Mouse (Mus musculus): ENCODE results near the gene Isoc2a. TPM values are rescaled to one million over a fixed set of nuclear protein-coding genes. Genes with fewer than 3 reads are reported as not detected.

The Isoc2a gene
- total and polyA plus RNA-seq, 2 experiments from 2014 or later, result 0.52 to 7.7 TPM

GRCm38 (mm10) chr7:4863041-4863440 lies 13.9 kb upstream of the Isoc2a start:
- ATAC-seq (ENCODE audit: low FRiP score) (no peak), DNase-seq (ENCODE audit: low spot score) (peak; percentile 14)
- TF ChIP-seq CTCF (IDR thresholded peaks at IDR 0.05), result no peak
- Histone ChIP-seq H3K4me1 (ENCODE audit: insufficient read depth, low read length) (no peaks in the 10 kb centered on the region), H3K36me3 (ENCODE audit: insufficient read depth, low read length) (no peaks in the 10 kb centered on the region), H3K4me3 (ENCODE audit: low read depth, low read length) (no peak overlapping the region), H3K9ac (replicated peaks; ENCODE audit: low read length, poor library complexity, severe bottlenecking) (no peak overlapping the region), H3K27ac (ENCODE audit: low read depth, low read length) (no peak overlapping the region), H3K4me2 (ENCODE audit: low read depth, low read length, poor library complexity, severe bottlenecking) (no peak overlapping the region), H3K27me3 (ENCODE audit: insufficient read depth, low read length) (no peaks in the 10 kb centered on the region), H3K9me3 (ENCODE audit: low read length) (no peaks in the 10 kb centered on the region)
- WGBS, result 52% methylated on average over 1 of the region's 1 CpGs

GRCm38 (mm10) chr7:4863541-4864080 lies 13.3 kb upstream of the Isoc2a start:
- H3K4me2 ChIP-seq (ENCODE audit: low read depth, low read length, poor library complexity, severe bottlenecking), result no peak overlapping the region

GRCm38 (mm10) chr7:4864130-4864845 lies 12.7 kb upstream of the Isoc2a start:
- DNase-seq (ENCODE audit: low spot score) (no peak), ATAC-seq (ENCODE audit: low FRiP score) (no peak)
- no peak overlapping the region for H3K4me3 ChIP-seq (ENCODE audit: low read depth, low read length)
- no peaks in the 10 kb centered on the region for H3K36me3 ChIP-seq (ENCODE audit: insufficient read depth, low read length)
- H3K4me2 ChIP-seq (ENCODE audit: low read depth, low read length, poor library complexity, severe bottlenecking), result no peak overlapping the region
- H3K9me3 ChIP-seq (ENCODE audit: low read length), result no peaks in the 10 kb centered on the region
- TF ChIP-seq CTCF (IDR thresholded peaks at IDR 0.05), result no peak
- H3K4me1 ChIP-seq (ENCODE audit: insufficient read depth, low read length), result no peaks in the 10 kb centered on the region
- no peak overlapping the region for H3K9ac ChIP-seq (replicated peaks; ENCODE audit: low read length, poor library complexity, severe bottlenecking)
- H3K27me3 ChIP-seq (ENCODE audit: insufficient read depth, low read length), result no peaks in the 10 kb centered on the region
- no peak overlapping the region for H3K27ac ChIP-seq (ENCODE audit: low read depth, low read length)
- 89% methylated on average over 5 of the region's 5 CpGs for WGBS

More at GRCm38 (mm10) chr7:4863541-4864080, 13.3 kb upstream of the Isoc2a start:
- no peaks in the 10 kb centered on the region for H3K9me3 ChIP-seq (ENCODE audit: low read length)
- no peak overlapping the region for H3K9ac ChIP-seq (replicated peaks; ENCODE audit: low read length, poor library complexity, severe bottlenecking)
- TF ChIP-seq CTCF (IDR thresholded peaks at IDR 0.05), result no peak
- ATAC-seq (ENCODE audit: low FRiP score) (no peak), DNase-seq (ENCODE audit: low spot score) (no peak)
- 81% methylated on average over 7 of the region's 7 CpGs for WGBS
- H3K4me1 ChIP-seq (ENCODE audit: insufficient read depth, low read length), result no peaks in the 10 kb centered on the region
- H3K27ac ChIP-seq (ENCODE audit: low read depth, low read length), result no peak overlapping the region
- H3K4me3 ChIP-seq (ENCODE audit: low read depth, low read length), result no peak overlapping the region
- no peaks in the 10 kb centered on the region for H3K27me3 ChIP-seq (ENCODE audit: insufficient read depth, low read length)
- no peaks in the 10 kb centered on the region for H3K36me3 ChIP-seq (ENCODE audit: insufficient read depth, low read length)

GRCm38 (mm10) chr7:4865090-4865489 lies 11.9 kb upstream of the Isoc2a start:
- Histone ChIP-seq H3K27ac (ENCODE audit: low read depth, low read length) (peak overlapping the region; percentile 40; the same call in 1 of the 2 replicates), H3K4me1 (ENCODE audit: insufficient read depth, low read length) (no peaks in the 10 kb centered on the region), H3K4me3 (ENCODE audit: low read depth, low read length) (no peak overlapping the region; the same call in 1 of the 2 replicates), H3K9me3 (ENCODE audit: low read length) (no peaks in the 10 kb centered on the region), H3K36me3 (ENCODE audit: insufficient read depth, low read length) (no peaks in the 10 kb centered on the region), H3K27me3 (ENCODE audit: insufficient read depth, low read length) (no peaks in the 10 kb centered on the region), H3K9ac (replicated peaks; ENCODE audit: low read length, poor library complexity, severe bottlenecking) (no peak overlapping the region), H3K4me2 (ENCODE audit: low read depth, low read length, poor library complexity, severe bottlenecking) (peak overlapping the region; percentile 68; the same call in 1 of the 2 replicates)
- peak; percentile 73 for TF ChIP-seq CTCF (IDR thresholded peaks at IDR 0.05)
- ATAC-seq (ENCODE audit: low FRiP score) (peak; percentile 54), DNase-seq (ENCODE audit: low spot score) (peak; percentile 42)
- 53% methylated on average over 5 of the region's 5 CpGs for whole genome bisulfite sequencing

- Histone ChIP-seq H3K9ac (replicated peaks; ENCODE audit: low read length, poor library complexity, severe bottlenecking) (peak overlapping the region; percentile 59), H3K4me2 (ENCODE audit: low read depth, low read length, poor library complexity, severe bottlenecking) (peak overlapping the region; percentile 68), H3K4me1 (ENCODE audit: insufficient read depth, low read length) (no peaks in the 10 kb centered on the region), H3K4me3 (ENCODE audit: low read depth, low read length) (peak overlapping the region; percentile 44), H3K27me3 (ENCODE audit: insufficient read depth, low read length) (no peaks in the 10 kb centered on the region), H3K36me3 (ENCODE audit: insufficient read depth, low read length) (no peaks in the 10 kb centered on the region), H3K27ac (ENCODE audit: low read depth, low read length) (peak overlapping the region; percentile 57), H3K9me3 (ENCODE audit: low read length) (no peaks in the 10 kb centered on the region)
- TF ChIP-seq CTCF (IDR thresholded peaks at IDR 0.05), result no peak
- peak; percentile 100 for ATAC-seq (ENCODE audit: low FRiP score)
- WGBS, result 2% methylated on average over 40 of the region's 40 CpGs
- peak; percentile 98 for DNase-seq (ENCODE audit: low spot score)
These were observed 11.1 kb upstream of the Isoc2a start for GRCm38 (mm10) chr7:4865579-4866493.

Measured in midbrain, postnatal 0 days (tissue).